Mouse (Mus musculus): ENCODE measurements around the gene Eif4enif1. TPM values are rescaled to one million over a fixed set of nuclear protein-coding genes. Genes with fewer than 3 reads are reported as not detected.

Gene Eif4enif1
- polyA plus RNA-seq, 1 experiment from 2014 or later, result 61.3 TPM

- ATAC-seq (replicated peaks; ENCODE audit: low FRiP score) (no peak), DNase-seq (ENCODE audit: low spot score) (peak; percentile 56)
- H3K27me3 ChIP-seq (replicated peaks; ENCODE audit: control insufficient read depth, insufficient read depth, low read length), result no peaks in the 10 kb centered on the region
- H3K4me1 ChIP-seq (replicated peaks; ENCODE audit: control insufficient read depth, insufficient read depth, low read length), result peaks cover 40% of the 10 kb centered on the region
- H3K4me2 ChIP-seq, result peak overlapping the region; percentile 100
- peaks cover 46% of the 10 kb centered on the region for H3K36me3 ChIP-seq (ENCODE audit: control insufficient read depth, insufficient read depth, low read length)
- H3K9ac ChIP-seq (ENCODE audit: low read depth, low read length), result peak overlapping the region; percentile 90
- 4% methylated on average over 8 of the region's 8 CpGs for WGBS
- H3K9me3 ChIP-seq (ENCODE audit: control insufficient read depth, low read length), result no peaks in the 10 kb centered on the region; the same call in 1 of the 2 replicates
- peak overlapping the region; percentile 93 for H3K4me3 ChIP-seq (ENCODE audit: low read depth, low read length)
- H3K27ac ChIP-seq (ENCODE audit: low read depth, low read length), result peak overlapping the region; percentile 99
Measured at GRCm38 (mm10) chr11:3292711-3293249, 90.6 kb downstream of the Eif4enif1 start.

GRCm38 (mm10) chr11:3293361-3293760 is 91.2 kb downstream of the Eif4enif1 start:
- peaks cover 36% of the 10 kb centered on the region for H3K4me1 ChIP-seq (replicated peaks; ENCODE audit: control insufficient read depth, insufficient read depth, low read length)

More at GRCm38 (mm10) chr11:3293361-3293760, 91.2 kb downstream of the Eif4enif1 start:
- H3K9me3 ChIP-seq (ENCODE audit: control insufficient read depth, low read length), result no peaks in the 10 kb centered on the region; the same call in 1 of the 2 replicates
- H3K4me2 ChIP-seq, result peak overlapping the region; percentile 100
- DNase-seq (ENCODE audit: low spot score) (no peak), ATAC-seq (replicated peaks; ENCODE audit: low FRiP score) (no peak)
- 59% methylated on average over 4 of the region's 4 CpGs for WGBS
- peak overlapping the region; percentile 99 for H3K27ac ChIP-seq (ENCODE audit: low read depth, low read length)
- H3K36me3 ChIP-seq (ENCODE audit: control insufficient read depth, insufficient read depth, low read length), result peaks cover 50% of the 10 kb centered on the region
- H3K4me3 ChIP-seq (ENCODE audit: low read depth, low read length), result peak overlapping the region; percentile 93
- peak overlapping the region; percentile 90 for H3K9ac ChIP-seq (ENCODE audit: low read depth, low read length)
- H3K27me3 ChIP-seq (replicated peaks; ENCODE audit: control insufficient read depth, insufficient read depth, low read length), result no peaks in the 10 kb centered on the region

Other genes with a start within 250 kb of the Eif4enif1 start
- 8.6 and 10.9 TPM in 2 replicates for gene Sfi1, start 8.9 kb upstream of the Eif4enif1 start, polyA plus RNA-seq (2014; fragmentation: Nextera tagmentation; extraction: Ambion mirVana)
- 249 and 261 TPM in 2 replicates for gene Drg1, start 64.0 kb downstream of the Eif4enif1 start, polyA plus RNA-seq (2014; fragmentation: Nextera tagmentation; extraction: Ambion mirVana)
- 42.8 and 44.2 TPM in 2 replicates for gene Patz1, start 86.5 kb downstream of the Eif4enif1 start, polyA plus RNA-seq (2014; fragmentation: Nextera tagmentation; extraction: Ambion mirVana)
- gene Pik3ip1, start 128.0 kb downstream of the Eif4enif1 start, polyA plus RNA-seq (2014; fragmentation: Nextera tagmentation; extraction: Ambion mirVana), result 3.5 and 3.8 TPM in 2 replicates
- gene Limk2, start 206.8 kb downstream of the Eif4enif1 start, polyA plus RNA-seq (2014; fragmentation: Nextera tagmentation; extraction: Ambion mirVana), result 37.4 and 37.7 TPM in 2 replicates
- 20.6 and 22.2 TPM in 2 replicates for gene Rnf185, start 250.0 kb downstream of the Eif4enif1 start, polyA plus RNA-seq (2014; fragmentation: Nextera tagmentation; extraction: Ambion mirVana)